8 mouse cellular contexts compared by ENCODE assay signal in genomic region chr2:29252059-29252598, GRCm38 (mm10). TPM values are rescaled to one million over a fixed set of nuclear protein-coding genes. Genes with fewer than 3 reads are reported as not detected.
DNase-seq lines count a peak whose midpoint lies in the region; ATAC-seq lines count a peak whose summit lies in the region.

No protein-coding gene starts in this region.

- H3K27me3 ChIP-seq in kidney, embryonic 15.5 days: peaks cover 98% of the 10 kb centered on the region

- no peaks in the 10 kb centered on the region for H3K9me3 ChIP-seq in kidney, embryonic 15.5 days (replicated peaks)

- peaks cover 39% of the 10 kb centered on the region for H3K4me1 ChIP-seq in kidney, embryonic 15.5 days

- no peak overlapping the region for H3K27ac ChIP-seq in kidney, embryonic 15.5 days

- WGBS in kidney, embryonic 15.5 days: under 1% methylated on average over 49 of the region's 49 CpGs

- peak; percentile 52; the same call in 1 of the 2 replicates for ATAC-seq in kidney, embryonic 15.5 days (replicated peaks; ENCODE audit: low FRiP score)

- peak; percentile 44 for DNase-seq in right cerebral cortex, adult 18-20 months
- DNase-seq in right cerebral cortex, postnatal 36 days (ENCODE audit: low spot score in 2 of 2): no peak
- DNase-seq in embryo, embryonic 10 days (ENCODE audit: low spot score): peak; percentile 61
- DNase-seq in heart, adult 9 months (ENCODE audit: low spot score in 2 of 2): peak; percentile 38 to 45
- DNase-seq in lung, postnatal 10 days: peak; percentile 73
- DNase-seq in ovary, postnatal 36 days (ENCODE audit: low spot score): peak; percentile 54
- DNase-seq in urinary bladder, postnatal 25 days (ENCODE audit: low spot score): peak; percentile 53

- H3K9ac ChIP-seq in kidney, embryonic 15.5 days: peak overlapping the region; percentile 46

- no peaks in the 10 kb centered on the region for H3K36me3 ChIP-seq in kidney, embryonic 15.5 days

- H3K4me3 ChIP-seq in kidney, embryonic 15.5 days (replicated peaks): peak overlapping the region; percentile 62

- H3K4me2 ChIP-seq in kidney, embryonic 15.5 days: peak overlapping the region; percentile 95

RNA-seq across cellular contexts. Expression of gene Ntng2, which starts 0.7 kb away (rescaled TPM):
- 3.9 and 4.1 TPM in 2 replicates for polyA plus RNA-seq in kidney, embryonic 15.5 days (2015; fragmentation: Nextera tagmentation; extraction: Ambion mirVana)

Comparison
In these comparisons a context has a peak if more than half of its experiments do, and no peak if none do; other contexts are left out.
1. DNase-seq: peak in right cerebral cortex, adult 18-20 months (single experiment), embryo, embryonic 10 days (single experiment), heart, adult 9 months (2 of 2), lung, postnatal 10 days (single experiment), ovary, postnatal 36 days (single experiment) and urinary bladder, postnatal 25 days (single experiment); none in right cerebral cortex, postnatal 36 days (0 of 2).